15 mouse cellular contexts compared by ENCODE assay signal in the genomic region with DNA sequence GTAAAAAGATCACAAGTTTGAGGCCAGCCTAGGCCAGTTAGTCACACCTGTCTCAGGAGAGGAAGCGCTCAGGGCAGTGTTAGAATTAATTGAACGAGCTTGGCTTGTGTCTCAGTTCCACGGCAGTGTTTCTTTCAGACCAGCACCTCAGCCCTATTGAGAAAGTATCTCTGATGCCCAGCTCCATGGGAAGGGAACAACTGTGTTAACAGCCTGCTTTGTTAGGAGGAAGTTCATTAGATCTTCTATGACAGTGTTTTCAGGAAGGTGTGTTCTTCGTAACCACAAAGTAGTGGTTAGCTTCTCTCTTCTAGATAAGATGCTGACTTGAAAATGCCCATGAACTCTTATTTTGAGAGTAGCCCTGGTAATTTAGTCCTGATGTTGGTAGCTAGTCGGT. TPM values are rescaled to one million over a fixed set of nuclear protein-coding genes. Genes with fewer than 3 reads are reported as not detected.
DNase-seq lines count a peak whose midpoint lies in the region; ATAC-seq lines count a peak whose summit lies in the region.
"Had no signal": no experiment of that assay in that cellular context is flagged by ENCODE, and none has a peak within 500 bp of the region (broad histone marks: within the 10 kb centered on the region; RNA-seq: fewer than 3 reads in every experiment).

No protein-coding gene starts in this region.

- DNase-seq in thymus, postnatal 0 days (ENCODE audit: low spot score), result peak; percentile 55
- DNase-seq in thymus, postnatal 25 days, result no peak
- no peak for DNase-seq in kidney, postnatal 25 days
- DNase-seq in retina, postnatal 1 day, result no peak
- DNase-seq in heart, postnatal 4 days, result no peak
- DNase-seq: adrenal gland, adult 2 months; cerebellum, adult 18-20 months; left cerebral cortex, postnatal 4 days; lung, postnatal 10 days; right cerebral cortex, postnatal 4 days had no signal

- ATAC-seq in common myeloid progenitor, adult 5-6 weeks (replicated peaks; ENCODE audit: low read depth, poor library complexity, severe bottlenecking), result peak; percentile 74
- ATAC-seq in megakaryocyte progenitor cell, adult 5-6 weeks (replicated peaks; ENCODE audit: poor library complexity), result peak; percentile 70
- ATAC-seq: forebrain, embryonic 13.5 days; intestine, postnatal 0 days had no signal

RNA-seq across cellular contexts. Expression of a gene that starts 31.4 kb away (rescaled TPM):
- 54.6 and 63.1 TPM in 2 replicates for polyA plus RNA-seq in thymus, postnatal 0 days (2015; fragmentation: Nextera tagmentation; extraction: Ambion mirVana)
- total RNA-seq in common myeloid progenitor, adult 5-6 weeks (2017), result 10.1 and 16.0 TPM in 2 replicates
- total RNA-seq in megakaryocyte progenitor cell, adult 5-6 weeks (2015), result 0.34 and 4.0 TPM in 2 replicates
- total RNA-seq in megakaryocyte progenitor cell, adult 5-6 weeks (2017), result 1.2 and 1.8 TPM in 2 replicates
- total RNA-seq in heart, postnatal 4 days (2021), result 1 to 10 TPM; 1.2 to 1.7 TPM
- total RNA-seq: CH12.LX had no signal
